Mouse (Mus musculus) left cerebral cortex, postnatal 25 days (tissue): Measurements from ENCODE around the gene Krt34. TPM values are rescaled to one million over a fixed set of nuclear protein-coding genes. Genes with fewer than 3 reads are reported as not detected.

Experiments used
- DNase-seq, 2 experiments: peaks; one replicate each; pipeline ENCODE4 v3.0.0; 2022; ENCODE audit warnings: low spot score in 2 of 2, mixed read lengths in 1 of 2
- intact Hi-C: fragments of 180-260 bp; cut with DNase I; formaldehyde crosslinking; loops from one replicate; pipeline ENCODE4 v1.15.1; 2025
- total RNA-seq, 2 experiments: library from RNA; stranded (reverse); gene quantifications; 2 replicates each; pipeline ENCODE4 v1.2.3; 2021

Gene Krt34
- total RNA-seq, 2 experiments from 2014 or later = not detected

DNA sequence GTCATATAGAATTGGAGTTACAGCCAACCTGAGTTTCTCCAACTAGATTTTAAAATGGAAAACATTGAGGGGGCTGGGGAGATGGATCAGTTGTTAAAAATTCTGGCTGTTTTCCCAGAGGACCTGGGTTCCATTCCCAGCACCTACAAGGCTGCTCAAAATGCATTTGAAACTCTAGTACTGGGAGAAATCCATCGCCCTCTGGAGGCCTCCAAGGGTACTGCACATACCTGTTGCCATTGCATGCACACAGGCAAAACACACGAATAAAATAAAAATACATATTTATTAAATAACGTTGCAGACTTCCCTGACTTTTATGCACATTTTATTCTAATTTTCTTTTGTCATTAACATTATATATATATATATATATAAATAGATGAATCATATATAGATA, 34.7 kb downstream of the Krt34 start:
- intact Hi-C loops = loop anchor here (5.0 to 10.0 kb wide), 5 partner anchors 161 to 622 kb away; partner anchors contain the start of genes Krt10 and Krtap4-2
- DNase-seq = no peak

DNA sequence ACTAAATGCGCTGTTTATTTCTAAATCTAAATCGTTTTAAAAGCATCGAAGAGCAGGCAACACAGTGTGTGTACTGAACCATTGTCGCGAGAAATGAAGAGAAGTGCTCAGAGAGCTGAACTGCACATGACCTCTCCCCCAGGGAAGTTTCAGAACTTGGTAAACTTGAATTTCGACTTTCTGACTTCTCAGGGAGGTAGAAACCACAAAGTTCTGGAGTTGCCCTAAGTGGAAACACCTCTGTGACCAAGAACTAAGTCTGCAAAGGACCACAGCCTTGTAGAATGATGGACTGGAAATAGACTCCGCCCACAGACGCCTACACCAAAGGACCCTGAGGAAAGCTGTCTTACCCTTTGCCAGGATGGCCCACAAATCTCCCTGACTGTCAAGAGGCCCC, 35.4 kb downstream of the Krt34 start:
- no peak for DNase-seq
- intact Hi-C loops = loop anchor here (2.0 to 10.0 kb wide), 6 partner anchors 161 to 621 kb away; partner anchors contain the start of genes Krt10 and Krtap4-2

DNA sequence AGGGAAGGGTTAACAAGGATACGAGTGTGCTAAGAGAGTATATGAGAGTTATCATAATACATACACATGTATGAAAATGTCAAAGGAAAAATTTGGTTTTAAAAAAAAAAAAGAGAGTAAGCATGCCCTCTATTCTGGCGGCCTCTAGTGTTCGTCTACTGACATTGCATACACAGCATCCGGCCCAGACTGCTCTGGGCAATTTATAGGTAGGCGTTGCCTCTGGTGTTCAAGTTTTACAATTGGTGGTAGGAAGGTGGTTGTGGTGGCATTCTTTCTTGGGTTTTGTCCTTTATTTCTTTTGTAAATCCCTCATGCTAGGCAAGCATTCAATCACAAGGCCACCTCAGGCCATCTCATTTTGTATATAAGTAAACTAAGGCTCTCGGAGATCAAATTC, 36.5 kb downstream of the Krt34 start:
- peak; percentile 64 to 78 for DNase-seq
- intact Hi-C loops = loop anchor here (2.0 to 10.0 kb wide), 6 partner anchors 162 to 620 kb away; partner anchors contain the start of genes Krt10 and Krtap4-2

DNA sequence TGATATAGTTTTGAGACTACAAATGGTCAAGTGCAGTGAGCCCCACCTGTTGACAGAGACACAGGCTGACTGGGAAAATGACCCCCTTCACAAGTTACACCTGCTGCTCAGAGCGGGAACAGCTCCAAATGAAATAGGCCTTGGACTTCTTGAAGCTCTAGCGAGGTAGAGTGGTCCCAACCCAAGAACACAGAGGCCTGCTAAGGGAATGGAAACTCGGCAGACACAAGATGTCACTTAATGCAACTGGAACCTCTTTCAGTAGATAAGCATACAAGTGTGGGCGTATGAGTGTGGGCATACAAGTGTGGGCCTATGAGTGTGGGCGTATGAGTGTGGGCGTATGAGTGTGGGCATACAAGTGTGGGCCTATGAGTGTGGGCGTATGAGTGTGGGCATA, 42.3 kb downstream of the Krt34 start:
- DNase-seq = no peak
- intact Hi-C loops = no loop called here

DNA sequence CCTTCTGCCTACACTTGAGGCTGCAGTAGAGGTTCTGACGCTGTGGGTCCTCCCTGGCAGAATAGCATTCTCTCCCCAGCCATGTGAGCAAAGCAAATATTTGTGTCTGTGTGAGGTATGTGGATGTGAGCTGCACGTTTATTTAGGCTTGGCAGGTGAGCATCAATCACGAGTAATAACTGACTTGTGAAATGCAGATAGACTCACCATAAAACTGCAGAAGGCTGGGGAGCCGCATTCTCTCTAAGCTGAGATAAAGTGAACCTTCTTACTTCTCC, 47.0 kb downstream of the Krt34 start:
- no peak for DNase-seq
- intact Hi-C loops = no loop called here

DNA sequence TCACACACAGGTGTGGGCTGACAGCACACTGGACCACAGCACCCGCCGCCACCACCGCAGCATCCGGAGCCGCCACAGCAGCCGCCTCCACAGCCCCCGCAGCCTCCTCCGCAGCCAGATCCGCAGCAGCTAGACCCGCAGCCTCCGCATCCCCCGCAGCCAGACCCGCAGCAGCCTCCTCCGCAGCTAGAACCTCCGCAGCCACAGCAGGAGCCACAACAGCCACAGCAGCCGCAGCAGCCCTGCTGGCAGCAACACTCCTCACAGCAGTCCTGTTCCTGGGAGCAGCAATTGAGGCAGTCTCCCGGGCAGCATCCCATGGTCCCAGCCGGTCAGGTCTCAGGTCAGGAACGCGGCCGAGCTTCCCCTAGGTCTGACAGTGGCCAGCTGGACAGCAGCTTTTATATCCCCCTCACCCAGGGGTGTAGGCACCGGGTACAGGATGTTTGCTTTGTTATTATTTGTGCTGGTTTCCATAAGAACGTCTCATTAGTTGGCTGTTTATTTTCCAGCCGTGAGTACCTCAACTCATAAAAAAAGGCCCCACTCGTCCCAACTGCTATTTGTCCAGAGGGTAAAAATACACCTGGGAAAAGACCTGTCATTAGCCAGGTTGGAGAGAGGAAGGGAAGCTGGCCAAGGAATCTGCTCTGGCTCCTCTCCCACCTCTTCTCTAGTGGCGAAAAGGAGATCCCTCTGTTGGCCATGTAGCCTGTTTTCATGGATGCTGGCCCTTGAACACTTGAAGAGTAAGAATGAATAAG, 47.6 kb downstream of the Krt34 start, which contains the start of gene Krtap17-1:
Gene Krtap17-1 (minus strand): TSS at position 375 of the 764 bp plus-strand sequence.
- no peak for DNase-seq
- intact Hi-C loops = no loop called here

DNA sequence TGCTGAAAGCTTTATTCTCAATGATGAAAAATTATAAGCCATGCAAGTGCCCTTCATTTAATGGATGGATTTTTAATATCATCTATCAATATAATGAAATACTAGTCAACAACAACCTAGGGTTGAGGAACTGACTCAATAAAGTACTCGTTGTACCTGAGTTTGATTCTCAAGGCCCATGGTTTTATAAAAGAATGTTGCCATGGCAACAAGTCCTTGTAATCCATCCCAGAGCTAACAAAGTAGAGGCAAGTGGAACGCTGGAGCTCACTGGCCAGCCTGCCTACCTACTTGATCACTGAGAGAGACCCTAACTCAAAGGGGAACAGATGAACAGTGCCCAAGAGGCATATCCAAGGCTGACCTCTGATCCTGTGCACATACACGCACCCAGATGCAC, 50.8 kb downstream of the Krt34 start:
- no peak for DNase-seq
- intact Hi-C loops = no loop called here

DNA sequence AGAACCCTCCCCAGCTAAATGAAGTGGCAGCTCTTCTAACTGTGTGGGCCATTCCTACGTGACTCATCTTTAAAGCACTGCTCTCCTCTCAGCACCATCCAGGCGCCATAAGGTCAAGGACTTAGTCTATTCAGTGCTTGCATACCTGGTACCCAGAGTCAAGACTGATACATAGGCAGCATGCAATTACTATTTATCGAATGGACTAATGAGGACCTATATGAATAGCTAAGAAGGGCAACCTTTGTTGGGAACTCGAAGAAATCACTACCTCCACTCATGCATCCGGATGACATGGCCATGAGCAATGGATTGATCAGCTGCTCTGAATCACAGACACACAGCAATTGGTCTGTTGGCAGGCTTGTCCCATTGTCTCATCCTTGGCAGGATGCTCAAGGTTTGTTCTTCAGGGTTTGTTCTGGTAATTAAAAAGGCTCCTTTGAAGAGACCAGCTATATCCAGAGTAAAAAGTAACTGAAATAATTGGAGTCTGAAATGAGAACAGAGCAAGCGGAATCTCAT, 51.4 kb downstream of the Krt34 start:
- intact Hi-C loops = no loop called here
- no peak for DNase-seq

DNA sequence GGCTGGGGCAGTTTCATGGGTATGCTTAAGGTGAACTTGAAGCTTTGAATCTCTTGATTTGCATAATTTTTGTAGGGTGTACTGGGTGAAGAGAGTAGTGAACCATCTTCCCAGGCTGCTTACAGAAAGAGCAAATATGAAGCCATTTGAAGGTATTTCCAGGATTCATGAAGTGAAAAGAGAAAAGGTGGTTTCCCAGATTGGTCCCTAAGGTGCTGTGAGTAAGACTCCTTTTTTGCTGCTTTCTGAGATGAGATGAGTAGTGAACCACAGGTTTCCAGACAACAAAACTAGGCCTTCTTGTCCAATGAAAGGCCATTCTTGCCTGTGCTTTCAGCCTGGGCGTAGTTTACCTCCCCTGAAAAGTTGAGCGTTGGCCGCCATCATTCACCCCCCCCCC, 52.8 kb downstream of the Krt34 start:
- DNase-seq = no peak
- intact Hi-C loops = no loop called here

Other genes starting within 250 kb of the Krt34 start
- not detected for gene Gm11596, start 248.1 kb downstream of the Krt34 start, total RNA-seq
- not detected for gene Gm11569, start 242.6 kb downstream of the Krt34 start, total RNA-seq
- not detected for gene Gm11554, start 237.1 kb downstream of the Krt34 start, total RNA-seq
- gene Krtap4-13, start 231.7 kb downstream of the Krt34 start, total RNA-seq = not detected
- not detected for gene Gm11564, start 225.9 kb downstream of the Krt34 start, total RNA-seq
- gene 2300003K06Rik, start 203.5 kb downstream of the Krt34 start, total RNA-seq = not detected
- gene Krtap4-16, start 189.9 kb downstream of the Krt34 start, total RNA-seq = not detected
- gene Gm11568, start 183.6 kb downstream of the Krt34 start, total RNA-seq = not detected
- gene Gm11559, start 177.1 kb downstream of the Krt34 start, total RNA-seq = not detected
- not detected for gene Krtap9-1, start 168.2 kb downstream of the Krt34 start, total RNA-seq
- not detected for gene Gm11567, start 162.4 kb downstream of the Krt34 start, total RNA-seq
- not detected for gene Krtap31-1, start 133.6 kb downstream of the Krt34 start, total RNA-seq
- not detected for gene Gm11565, start 126.8 kb downstream of the Krt34 start, total RNA-seq
- gene Krtap31-2, start 105.3 kb downstream of the Krt34 start, total RNA-seq = not detected
- not detected for gene Krtap9-5, start 93.1 kb downstream of the Krt34 start, total RNA-seq
- gene Krtap29-1, start 62.5 kb downstream of the Krt34 start, total RNA-seq = not detected
- not detected for gene Krtap16-1, start 55.0 kb downstream of the Krt34 start, total RNA-seq
- not detected for gene Krtap17-1, start 47.6 kb downstream of the Krt34 start, total RNA-seq
- not detected for gene Krt33a, start 25.3 kb downstream of the Krt34 start, total RNA-seq
- not detected for gene Krt33b, start 11.7 kb downstream of the Krt34 start, total RNA-seq
- not detected for gene Krt31, start 9.0 kb upstream of the Krt34 start, total RNA-seq
- gene Krt32, start 46.7 kb upstream of the Krt34 start, total RNA-seq = not detected
- not detected for gene Krt35, start 54.7 kb upstream of the Krt34 start, total RNA-seq
- gene Krt36, start 64.1 kb upstream of the Krt34 start, total RNA-seq = not detected
- gene Krt13, start 80.0 kb upstream of the Krt34 start, total RNA-seq = not detected
- gene Krt15, start 94.4 kb upstream of the Krt34 start, total RNA-seq = not detected
- gene Krt19, start 107.1 kb upstream of the Krt34 start, total RNA-seq = not detected
- 1 to 10 TPM; 3.7 to 4.3 TPM for gene Krt9, start 151.7 kb upstream of the Krt34 start, total RNA-seq
- gene Krt14, start 166.0 kb upstream of the Krt34 start, total RNA-seq = not detected
- not detected for gene Krt16, start 207.3 kb upstream of the Krt34 start, total RNA-seq
- under 1 TPM in 1 of 2 experiments, not detected in 1; 0.30 TPM for gene Krt17, start 219.5 kb upstream of the Krt34 start, total RNA-seq
- gene Krt42, start 228.3 kb upstream of the Krt34 start, total RNA-seq = not detected